In genomic region chr11:52435466-52435865, GRCm38 (mm10) we compare ENCODE assay signal across 20 mouse cellular contexts. TPM values are rescaled to one million over a fixed set of nuclear protein-coding genes. Genes with fewer than 3 reads are reported as not detected.
DNase-seq lines count a peak whose midpoint lies in the region; ATAC-seq lines count a peak whose summit lies in the region.
"Had no signal": no experiment of that assay in that cellular context is flagged by ENCODE, and none has a peak within 500 bp of the region (broad histone marks: within the 10 kb centered on the region; RNA-seq: fewer than 3 reads in every experiment).

No protein-coding gene starts in this region.

- no peak for ATAC-seq in frontal cortex, adult (ENCODE audit: low TSS enrichment)
- ATAC-seq: activated CD4-positive, CD25-positive, alpha-beta regulatory T cell, adult 4 months; CD4-positive, CD25-positive, alpha-beta regulatory T cell, adult 4 months; forebrain, embryonic 14.5 days; forebrain, embryonic 16.5 days; Patski had no signal

- DNase-seq in adrenal gland, adult (ENCODE audit: inconsistent age in 2 of 2, low spot score in 1 of 2): peak; percentile 66 to 87
- DNase-seq in adrenal gland, adult 18-20 months (ENCODE audit: low spot score in 2 of 2): no peak
- peak; percentile 74 for DNase-seq in adrenal gland, adult 8-10 months
- peak; percentile 53 for DNase-seq in adrenal gland, postnatal 14 days
- peak; percentile 55 to 59 for DNase-seq in adrenal gland, postnatal 36 days
- DNase-seq in frontal cortex, postnatal 25 days (ENCODE audit: low spot score in 2 of 2): no peak
- DNase-seq: B cell, adult 2 months; cerebellum, adult 11 months; cerebellum, adult 18-20 months; cerebellum, adult 8-10 months; cerebellum, adult 9-11 months; cerebellum, postnatal 14 days; cerebellum, postnatal 36 days; embryo, embryonic 11 days had no signal

RNA-seq across cellular contexts. Expression of gene 9530068E07Rik, which starts 39.2 kb away (rescaled TPM):
- 100 to 1,000 TPM; 124 to 164 TPM for total RNA-seq in adrenal gland, adult 18-20 months (2021)
- 100 to 1,000 TPM; 147 to 165 (median 157) TPM for total RNA-seq in adrenal gland, adult 8-10 months (2022)
- total RNA-seq in adrenal gland, postnatal 14 days (2021): 137 and 146 TPM in 2 replicates
- 100 to 1,000 TPM; 156 to 165 TPM for total RNA-seq in adrenal gland, postnatal 36 days (2021)

Comparison
In these comparisons a context has a peak if more than half of its experiments do, and no peak if none do; other contexts are left out.
1. DNase-seq: peak in adrenal gland, adult (2 of 2), adrenal gland, adult 8-10 months (single experiment), adrenal gland, postnatal 14 days (single experiment) and adrenal gland, postnatal 36 days (2 of 2); none in adrenal gland, adult 18-20 months (0 of 2) and frontal cortex, postnatal 25 days (0 of 2).